20 mouse cellular contexts compared by ENCODE assay signal in the genomic region with DNA sequence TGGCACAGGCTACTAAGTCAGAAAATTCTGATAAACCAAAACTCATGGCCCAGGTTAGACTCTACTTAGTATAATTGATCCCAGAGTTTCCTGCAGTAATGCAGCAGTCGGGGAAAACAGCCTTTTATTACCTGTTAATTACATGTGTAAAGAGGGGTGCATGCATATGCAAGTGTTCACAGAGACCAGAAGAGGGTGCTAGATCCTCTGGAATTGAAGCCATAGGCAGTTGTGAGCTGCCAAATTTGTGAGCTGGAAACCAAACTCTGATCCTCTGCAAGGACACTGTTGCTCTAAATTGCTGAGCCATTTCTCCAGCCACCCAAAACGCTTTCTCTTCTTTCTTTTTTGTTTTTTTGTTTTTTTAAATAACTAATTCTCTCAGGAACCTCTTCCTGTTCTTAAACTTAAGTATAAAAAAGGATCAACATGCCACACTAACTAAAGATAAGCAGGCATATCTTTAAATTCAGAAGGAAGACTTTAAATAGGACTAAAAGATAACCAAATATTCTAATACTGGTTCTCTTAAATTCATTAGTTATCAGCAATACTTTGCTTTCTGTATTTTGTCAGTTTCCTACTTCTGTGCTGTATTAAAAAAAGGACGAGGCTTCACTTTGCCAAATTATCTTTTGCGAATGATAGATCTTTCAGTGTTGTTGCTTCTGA. TPM values are rescaled to one million over a fixed set of nuclear protein-coding genes. Genes with fewer than 3 reads are reported as not detected.
DNase-seq lines count a peak whose midpoint lies in the region; ATAC-seq and TF ChIP-seq lines count a peak whose summit lies in the region.
"Had no signal": no experiment of that assay in that cellular context is flagged by ENCODE, and none has a peak within 500 bp of the region (broad histone marks: within the 10 kb centered on the region; RNA-seq: fewer than 3 reads in every experiment).

No protein-coding gene starts in this region.

- no peak overlapping the region for H3K4me3 ChIP-seq in kidney, adult 2 months (ENCODE audit: insufficient read depth, low read depth, low read length)
- H3K4me3 ChIP-seq in lung, postnatal 0 days (ENCODE audit: low read depth, low read length), result no peak overlapping the region
- H3K4me3 ChIP-seq: embryonic facial prominence, embryonic 12.5 days; hindbrain, embryonic 13.5 days; liver, embryonic 13.5 days; stomach, embryonic 15.5 days had no signal

- peak; percentile 16 for DNase-seq in CD4-positive, CD25-positive, alpha-beta regulatory T cell, adult 2 months (ENCODE audit: low read depth, low spot score)
- no peak for DNase-seq in kidney, adult 2 months
- DNase-seq in kidney, adult 18-20 months, result no peak
- DNase-seq in lung, postnatal 0 days (ENCODE audit: low spot score), result no peak
- no peak for DNase-seq in lung, postnatal 25 days (ENCODE audit: low spot score)
- DNase-seq in spleen, postnatal 14 days (ENCODE audit: low spot score in 2 of 2), result no peak
- DNase-seq: cerebellum, adult 11 months; cerebellum, postnatal 36 days; heart, adult 18-20 months; heart, postnatal 10 days; kidney, adult 11 months; kidney, postnatal 36 days; liver, embryonic 13.5 days; lung, postnatal 36 days had no signal

- H3K27me3 ChIP-seq in kidney, adult 2 months (replicated peaks; ENCODE audit: control insufficient read depth, insufficient read depth, low read length), result no peaks in the 10 kb centered on the region
- no peaks in the 10 kb centered on the region for H3K27me3 ChIP-seq in lung, postnatal 0 days (replicated peaks; ENCODE audit: insufficient read depth, low read length)
- H3K27me3 ChIP-seq: embryonic facial prominence, embryonic 12.5 days; hindbrain, embryonic 13.5 days; liver, embryonic 13.5 days; stomach, embryonic 15.5 days had no signal

- no peak for TF ChIP-seq POLR2A in kidney, adult 2 months (IDR thresholded peaks at IDR 0.05; ENCODE audit: low read depth, low read length)

- no peaks in the 10 kb centered on the region for H3K4me1 ChIP-seq in kidney, adult 2 months (ENCODE audit: control insufficient read depth, insufficient read depth, low read length)
- no peaks in the 10 kb centered on the region for H3K4me1 ChIP-seq in lung, postnatal 0 days (ENCODE audit: insufficient read depth, low read depth, low read length)
- H3K4me1 ChIP-seq: embryonic facial prominence, embryonic 12.5 days; stomach, embryonic 15.5 days had no signal

- no peak for ATAC-seq in CD4-positive, CD25-positive, alpha-beta regulatory T cell, adult 4 months
- ATAC-seq in lung, postnatal 0 days, result no peak
- ATAC-seq in megakaryocyte-erythroid progenitor cell, adult 5-6 weeks (replicated peaks; ENCODE audit: low FRiP score, low TSS enrichment, poor library complexity, severe bottlenecking), result peak; percentile 72

- no peak overlapping the region for H3K9ac ChIP-seq in lung, postnatal 0 days (replicated peaks; ENCODE audit: low read depth)
- H3K9ac ChIP-seq: embryonic facial prominence, embryonic 12.5 days; hindbrain, embryonic 13.5 days; liver, embryonic 13.5 days; stomach, embryonic 15.5 days had no signal

- 91% methylated on average over 4 of the region's 4 CpGs for WGBS in kidney, adult 2 months
- 90% methylated on average over 4 of the region's 4 CpGs for WGBS in lung, postnatal 0 days

- H3K9me3 ChIP-seq in lung, postnatal 0 days (ENCODE audit: low read length), result no peaks in the 10 kb centered on the region
- H3K9me3 ChIP-seq: embryonic facial prominence, embryonic 12.5 days; hindbrain, embryonic 13.5 days; liver, embryonic 13.5 days; stomach, embryonic 15.5 days had no signal

- 0 out of 2 replicates have a peak, but pooled peaks have one; percentile 25 for TF ChIP-seq CTCF in kidney, adult 2 months (conservative IDR thresholded peaks at IDR 0.05; ENCODE audit: insufficient read depth, insufficient read length, low read depth, low read length)
- TF ChIP-seq CTCF in lung, postnatal 0 days (IDR thresholded peaks at IDR 0.05), result peak; percentile 37; the same call in 1 of the 2 replicates

- H3K4me2 ChIP-seq in lung, postnatal 0 days (replicated peaks; ENCODE audit: low read depth, low read length), result no peak overlapping the region
- H3K4me2 ChIP-seq: embryonic facial prominence, embryonic 12.5 days; hindbrain, embryonic 13.5 days; liver, embryonic 13.5 days; midbrain, embryonic 11.5 days; stomach, embryonic 15.5 days had no signal

- H3K36me3 ChIP-seq in kidney, adult 2 months (ENCODE audit: control insufficient read depth, insufficient read depth, low read length), result peaks cover 7% of the 10 kb centered on the region
- H3K36me3 ChIP-seq in lung, postnatal 0 days (ENCODE audit: insufficient read depth, low read length), result 0 out of 2 replicates have a peak, but pooled peaks cover 13% of the 10 kb centered on the region
- H3K36me3 ChIP-seq: stomach, embryonic 15.5 days had no signal

- TF ChIP-seq EP300 in lung, postnatal 0 days (IDR thresholded peaks at IDR 0.05), result no peak

- H3K27ac ChIP-seq in kidney, adult 2 months (ENCODE audit: insufficient read depth, low read depth, low read length), result no peak overlapping the region
- H3K27ac ChIP-seq in lung, postnatal 0 days (ENCODE audit: low read length), result no peak overlapping the region
- H3K27ac ChIP-seq: embryonic facial prominence, embryonic 12.5 days; hindbrain, embryonic 13.5 days; liver, embryonic 13.5 days; stomach, embryonic 15.5 days had no signal

RNA-seq across cellular contexts. Expression of a gene that starts 20.6 kb away (rescaled TPM):
- 10 to 100 TPM; 24.5 to 31.2 TPM for polyA plus RNA-seq in CD4-positive, CD25-positive, alpha-beta regulatory T cell, adult 4 months (2017; shearing (Covaris generic))
- 2.9 and 3.5 TPM in 2 replicates for polyA plus RNA-seq in kidney, adult 2 months (2012; rRNA removed)
- polyA plus RNA-seq in lung, postnatal 0 days (2015; fragmentation: Nextera tagmentation; extraction: Ambion mirVana), result 7.3 and 8.1 TPM in 2 replicates
- 35.4 and 39.1 TPM in 2 replicates for total RNA-seq in megakaryocyte-erythroid progenitor cell, adult 5-6 weeks (2014; fragmentation: Nextera tagmentation)
- total RNA-seq in megakaryocyte-erythroid progenitor cell, adult 5-6 weeks (2017), result 27.5 and 31.1 TPM in 2 replicates
